Mouse (Mus musculus) forebrain, embryonic 12.5 days (tissue): Measurements from ENCODE around the gene Usp3. TPM values are rescaled to one million over a fixed set of nuclear protein-coding genes. Genes with fewer than 3 reads are reported as not detected.
A peak's percentile ranks its signal among the peaks of the same experiment; 100 is the strongest.

Source experiments
- ATAC-seq: fragments of 200-750 bp; cut with Nextera tagmentation; 2 replicates; pipeline ENCODE4 v1.8.0; 2017; ENCODE audit warnings: moderate TSS enrichment; ENCODE audit not compliant: low FRiP score
- H3K27ac ChIP-seq: fragments of 300-500 bp; sonication (generic); 2 replicates; pipeline ENCODE4 v1.5.1; 2016; ENCODE audit warnings: mild to moderate bottlenecking
- H3K27me3 ChIP-seq: fragments of 300-500 bp; sonication (generic); 2 replicates; pipeline ENCODE4 v1.6.1; 2016; ENCODE audit warnings: mild to moderate bottlenecking
- H3K36me3 ChIP-seq: fragments of 300-500 bp; sonication (generic); replicated peaks from 2 replicates; pipeline ENCODE4 v1.6.1; 2016; ENCODE audit warnings: mild to moderate bottlenecking
- H3K4me1 ChIP-seq: fragments of 300-500 bp; sonication (generic); 2 replicates; pipeline ENCODE4 v1.6.1; 2016
- H3K4me2 ChIP-seq: fragments of 300-500 bp; sonication (generic); 2 replicates; pipeline ENCODE4 v1.6.1; 2016; ENCODE audit warnings: mild to moderate bottlenecking, moderate library complexity
- H3K4me3 ChIP-seq: fragments of 300-500 bp; sonication (generic); replicated peaks from 2 replicates; pipeline ENCODE4 v1.5.1; 2016; ENCODE audit warnings: mild to moderate bottlenecking
- H3K9ac ChIP-seq: fragments of 300-500 bp; sonication (generic); 2 replicates; pipeline ENCODE4 v1.6.1; 2016; ENCODE audit warnings: mild to moderate bottlenecking
- H3K9me3 ChIP-seq: fragments of 300-500 bp; sonication (generic); 2 replicates; pipeline ENCODE4 v1.6.1; 2016
- WGBS: fragments of 180-500 bp; shearing (Covaris S2); methylation state at CpG from one replicate; pipeline ENCODE4 v1.1.7; 2016; 5-methylcytosine and 5-hydroxymethylcytosine counted together
- polyA plus RNA-seq: library from polyadenylated mRNA; unstranded; fragments of >200 nt; fragmentation: Nextera tagmentation; extraction: Ambion mirVana; gene quantifications from 2 replicates; pipeline ENCODE4 v1.2.1, GENCODE M21; 2016

Gene Usp3
- polyA plus RNA-seq, 1 experiment from 2014 or later, result 121 TPM

GRCm38 (mm10) chr9:66521595-66521994 lies 71.3 kb downstream of the Usp3 start:
- peaks cover 87% of the 10 kb centered on the region for H3K36me3 ChIP-seq
- no peak overlapping the region for H3K4me3 ChIP-seq
- no peaks in the 10 kb centered on the region for H3K4me1 ChIP-seq
- WGBS, result 96% methylated on average over 3 of the region's 3 CpGs
- H3K4me2 ChIP-seq, result no peak overlapping the region
- H3K27ac ChIP-seq, result no peak overlapping the region
- no peak overlapping the region for H3K9ac ChIP-seq
- H3K9me3 ChIP-seq, result no peaks in the 10 kb centered on the region
- ATAC-seq, result no peak
- H3K27me3 ChIP-seq, result no peaks in the 10 kb centered on the region

GRCm38 (mm10) chr9:66520299-66520698 lies 72.6 kb downstream of the Usp3 start:
- peaks cover 87% of the 10 kb centered on the region for H3K36me3 ChIP-seq
- WGBS, result 95% methylated on average over 4 of the region's 4 CpGs
- H3K4me1 ChIP-seq, result no peaks in the 10 kb centered on the region
- no peaks in the 10 kb centered on the region for H3K27me3 ChIP-seq
- H3K27ac ChIP-seq, result no peak overlapping the region
- no peak overlapping the region for H3K4me3 ChIP-seq
- no peak for ATAC-seq
- H3K4me2 ChIP-seq, result no peak overlapping the region
- no peak overlapping the region for H3K9ac ChIP-seq
- H3K9me3 ChIP-seq, result no peaks in the 10 kb centered on the region

- no peaks in the 10 kb centered on the region for H3K4me1 ChIP-seq
- no peak overlapping the region for H3K4me2 ChIP-seq
- ATAC-seq, result no peak
- 68% methylated on average over 5 of the region's 5 CpGs for WGBS
- no peaks in the 10 kb centered on the region for H3K27me3 ChIP-seq
- H3K36me3 ChIP-seq, result peaks cover 90% of the 10 kb centered on the region
- H3K9ac ChIP-seq, result no peak overlapping the region
- H3K4me3 ChIP-seq, result no peak overlapping the region
- H3K9me3 ChIP-seq, result no peaks in the 10 kb centered on the region
- no peak overlapping the region for H3K27ac ChIP-seq
These were observed 74.0 kb downstream of the Usp3 start for GRCm38 (mm10) chr9:66518901-66519300.

GRCm38 (mm10) chr9:66518251-66518650 lies 74.7 kb downstream of the Usp3 start:
- Histone ChIP-seq H3K27ac (no peak overlapping the region), H3K9me3 (no peaks in the 10 kb centered on the region), H3K36me3 (peaks cover 89% of the 10 kb centered on the region), H3K4me2 (no peak overlapping the region), H3K9ac (no peak overlapping the region), H3K4me1 (peaks cover 1% of the 10 kb centered on the region; the same call in 1 of the 2 replicates), H3K27me3 (no peaks in the 10 kb centered on the region), H3K4me3 (no peak overlapping the region)
- no peak for ATAC-seq
- 97% methylated on average over 5 of the region's 5 CpGs for WGBS

GRCm38 (mm10) chr9:66517746-66518145 lies 75.2 kb downstream of the Usp3 start:
- no peak overlapping the region for H3K4me2 ChIP-seq
- 92% methylated on average over 10 of the region's 10 CpGs for WGBS

GRCm38 (mm10) chr9:66516296-66516940 lies 76.5 kb downstream of the Usp3 start:
- Histone ChIP-seq H3K4me3 (no peak overlapping the region), H3K4me2 (no peak overlapping the region), H3K27ac (no peak overlapping the region), H3K4me1 (peaks cover 13% of the 10 kb centered on the region; the same call in 1 of the 2 replicates), H3K36me3 (peaks cover 74% of the 10 kb centered on the region), H3K9me3 (no peaks in the 10 kb centered on the region), H3K27me3 (no peaks in the 10 kb centered on the region), H3K9ac (no peak overlapping the region)
- no peak for ATAC-seq
- WGBS, result 94% methylated on average over 6 of the region's 6 CpGs

More at GRCm38 (mm10) chr9:66517746-66518145, 75.2 kb downstream of the Usp3 start:
- peaks cover 85% of the 10 kb centered on the region for H3K36me3 ChIP-seq
- H3K4me3 ChIP-seq, result no peak overlapping the region
- no peak for ATAC-seq
- peaks cover 4% of the 10 kb centered on the region; the same call in 1 of the 2 replicates for H3K4me1 ChIP-seq
- no peak overlapping the region for H3K9ac ChIP-seq
- no peaks in the 10 kb centered on the region for H3K9me3 ChIP-seq
- H3K27me3 ChIP-seq, result no peaks in the 10 kb centered on the region
- no peak overlapping the region for H3K27ac ChIP-seq

- Histone ChIP-seq H3K36me3 (peaks cover 67% of the 10 kb centered on the region), H3K4me2 (no peak overlapping the region), H3K27me3 (no peaks in the 10 kb centered on the region), H3K4me1 (peaks cover 17% of the 10 kb centered on the region), H3K9ac (no peak overlapping the region), H3K4me3 (no peak overlapping the region), H3K27ac (no peak overlapping the region), H3K9me3 (no peaks in the 10 kb centered on the region)
- WGBS, result 92% methylated on average over 10 of the region's 10 CpGs
- no peak for ATAC-seq
These were observed 77.2 kb downstream of the Usp3 start for GRCm38 (mm10) chr9:66515680-66516210.

- ATAC-seq, result no peak
- WGBS, result 86% methylated on average over 2 of the region's 2 CpGs
- no peaks in the 10 kb centered on the region for H3K27me3 ChIP-seq
- H3K4me1 ChIP-seq, result peaks cover 23% of the 10 kb centered on the region
- H3K4me3 ChIP-seq, result no peak overlapping the region
- peaks cover 63% of the 10 kb centered on the region for H3K36me3 ChIP-seq
- H3K27ac ChIP-seq, result no peak overlapping the region
- H3K9me3 ChIP-seq, result no peaks in the 10 kb centered on the region
- no peak overlapping the region for H3K4me2 ChIP-seq
- H3K9ac ChIP-seq, result no peak overlapping the region
These were observed 77.8 kb downstream of the Usp3 start for GRCm38 (mm10) chr9:66515115-66515514.

GRCm38 (mm10) chr9:66514256-66514770 lies 78.6 kb downstream of the Usp3 start, which contains the start of gene Fbxl22:
Gene Fbxl22 (minus strand): TSS chr9:66514593.
- WGBS, result 75% methylated on average over 17 of the region's 17 CpGs
- Histone ChIP-seq H3K4me1 (peaks cover 25% of the 10 kb centered on the region), H3K27ac (peak within 1 kb of the TSS; percentile 97; the same call in 1 of the 2 replicates), H3K9me3 (no peaks in the 10 kb centered on the region), H3K36me3 (peaks cover 59% of the 10 kb centered on the region), H3K4me2 (no peak within 1 kb of the TSS), H3K27me3 (no peaks in the 10 kb centered on the region), H3K9ac (no peak within 1 kb of the TSS), H3K4me3 (no peak within 1 kb of the TSS)
- ATAC-seq, result no peak

GRCm38 (mm10) chr9:66513661-66514255 lies 79.2 kb downstream of the Usp3 start:
- 89% methylated on average over 4 of the region's 4 CpGs for WGBS
- peaks cover 60% of the 10 kb centered on the region for H3K36me3 ChIP-seq

GRCm38 (mm10) chr9:66513150-66513549 lies 79.8 kb downstream of the Usp3 start:
- H3K9me3 ChIP-seq, result no peaks in the 10 kb centered on the region
- H3K4me3 ChIP-seq, result no peak overlapping the region
- H3K27me3 ChIP-seq, result no peaks in the 10 kb centered on the region
- H3K4me1 ChIP-seq, result peaks cover 25% of the 10 kb centered on the region
- H3K36me3 ChIP-seq, result peaks cover 60% of the 10 kb centered on the region
- no peak overlapping the region for H3K4me2 ChIP-seq
- H3K27ac ChIP-seq, result peak overlapping the region; percentile 97; the same call in 1 of the 2 replicates
- no peak overlapping the region for H3K9ac ChIP-seq
- ATAC-seq, result no peak

More at GRCm38 (mm10) chr9:66513661-66514255, 79.2 kb downstream of the Usp3 start:
- Histone ChIP-seq H3K9ac (no peak overlapping the region), H3K27ac (peak overlapping the region; percentile 97; the same call in 1 of the 2 replicates), H3K4me2 (no peak overlapping the region), H3K4me1 (peaks cover 25% of the 10 kb centered on the region), H3K4me3 (no peak overlapping the region), H3K27me3 (no peaks in the 10 kb centered on the region), H3K9me3 (no peaks in the 10 kb centered on the region)
- ATAC-seq, result no peak

GRCm38 (mm10) chr9:66512351-66512671 lies 80.6 kb downstream of the Usp3 start:
- H3K27ac ChIP-seq, result peak overlapping the region; percentile 97
- peak overlapping the region; percentile 98 for H3K4me2 ChIP-seq
- peaks cover 60% of the 10 kb centered on the region for H3K36me3 ChIP-seq
- ATAC-seq, result peak; percentile 86
- peaks cover 28% of the 10 kb centered on the region for H3K4me1 ChIP-seq
- no peaks in the 10 kb centered on the region for H3K9me3 ChIP-seq
- WGBS, result 0% methylated on average over 8 of the region's 8 CpGs
- peak overlapping the region; percentile 59 for H3K4me3 ChIP-seq
- H3K9ac ChIP-seq, result peak overlapping the region; percentile 74
- H3K27me3 ChIP-seq, result no peaks in the 10 kb centered on the region
